Mouse (Mus musculus): ENCODE results near the gene Itsn1.

DNA sequence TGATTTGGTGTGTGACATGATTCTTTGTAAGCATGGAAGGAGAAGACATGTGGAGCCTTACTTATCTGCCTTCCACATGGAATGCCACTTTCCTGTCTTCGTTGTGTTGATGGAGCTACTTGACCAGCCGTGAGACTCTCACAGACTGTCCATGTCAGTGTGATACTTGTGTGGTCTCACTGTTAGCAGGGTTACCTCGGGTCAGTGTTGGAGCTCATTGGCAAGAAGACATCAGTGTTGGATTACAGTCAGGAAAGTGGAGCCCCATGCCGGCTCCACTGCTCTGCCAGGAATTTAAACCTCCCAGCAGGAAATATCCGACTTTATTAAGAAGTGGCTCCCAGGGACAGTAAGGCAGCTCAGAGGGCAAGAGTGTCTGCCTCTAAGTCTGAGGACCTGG is 75.8 kb downstream of the Itsn1 start:
- TF ChIP-seq CTCF (IDR thresholded peaks at IDR 0.05) (no peak), EP300 (IDR thresholded peaks at IDR 0.05) (no peak)
